Mouse (Mus musculus) retina, postnatal 7 days (tissue): ENCODE results near the gene Plet1.

Experiments
- DNase-seq: peaks from one replicate; pipeline ENCODE4 v3.0.0-alpha.2; 2012; ENCODE audit warnings: low read depth, low spot score

Plet1 gene

GRCm38 (mm10) chr9:50494311-50494710 is at the start of gene Plet1:
Plet1 (plus strand) TSS chr9:50494525.
- no peak for DNase-seq

- DNase-seq: peak; percentile 46
These were observed 45.3 kb upstream of the Plet1 start for GRCm38 (mm10) chr9:50449048-50449447.

DNA sequence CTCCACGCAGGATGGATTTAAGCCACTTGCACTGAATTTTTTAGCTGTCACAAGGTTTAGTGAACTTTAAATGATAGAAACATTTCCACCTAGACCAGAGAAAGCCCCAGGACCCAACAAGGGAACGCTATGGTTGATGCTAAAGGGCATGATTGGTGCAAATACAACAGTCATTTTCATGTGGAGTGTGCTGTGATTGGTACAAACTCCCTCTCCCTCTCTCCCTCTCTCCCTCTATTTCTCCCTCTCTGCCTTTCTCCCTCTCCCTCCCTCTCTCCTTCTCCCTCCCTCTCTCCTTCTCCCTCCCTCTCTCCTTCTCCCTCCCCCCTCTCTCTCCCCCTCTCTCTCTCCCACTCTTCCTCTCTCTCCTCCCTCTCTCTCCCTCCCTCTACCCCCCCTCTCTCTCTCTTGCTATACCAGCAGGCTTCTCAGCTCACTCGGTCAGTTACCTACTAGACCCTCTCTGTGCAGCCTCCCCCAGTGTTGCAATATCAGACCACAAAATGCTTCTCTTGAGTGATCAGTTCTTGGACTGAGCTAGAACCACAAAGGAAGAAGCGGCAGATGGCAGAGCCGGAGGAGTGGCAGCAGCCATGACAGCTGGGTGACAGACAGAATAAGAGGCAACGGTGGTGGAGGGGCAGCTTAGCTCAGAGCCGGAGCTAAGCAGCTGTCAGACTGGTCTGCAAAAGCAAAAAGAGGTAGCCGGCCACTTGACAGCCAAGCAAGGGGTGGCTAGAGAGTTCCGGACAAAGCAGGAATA is 42.7 kb upstream of the Plet1 start:
- peak; percentile 77 for DNase-seq

GRCm38 (mm10) chr9:50452303-50452775 is 42.0 kb upstream of the Plet1 start:
- peak; percentile 89 for DNase-seq

GRCm38 (mm10) chr9:50457596-50457995 is 36.7 kb upstream of the Plet1 start:
- no peak for DNase-seq

GRCm38 (mm10) chr9:50459537-50459936 is 34.8 kb upstream of the Plet1 start:
- DNase-seq: no peak

DNA sequence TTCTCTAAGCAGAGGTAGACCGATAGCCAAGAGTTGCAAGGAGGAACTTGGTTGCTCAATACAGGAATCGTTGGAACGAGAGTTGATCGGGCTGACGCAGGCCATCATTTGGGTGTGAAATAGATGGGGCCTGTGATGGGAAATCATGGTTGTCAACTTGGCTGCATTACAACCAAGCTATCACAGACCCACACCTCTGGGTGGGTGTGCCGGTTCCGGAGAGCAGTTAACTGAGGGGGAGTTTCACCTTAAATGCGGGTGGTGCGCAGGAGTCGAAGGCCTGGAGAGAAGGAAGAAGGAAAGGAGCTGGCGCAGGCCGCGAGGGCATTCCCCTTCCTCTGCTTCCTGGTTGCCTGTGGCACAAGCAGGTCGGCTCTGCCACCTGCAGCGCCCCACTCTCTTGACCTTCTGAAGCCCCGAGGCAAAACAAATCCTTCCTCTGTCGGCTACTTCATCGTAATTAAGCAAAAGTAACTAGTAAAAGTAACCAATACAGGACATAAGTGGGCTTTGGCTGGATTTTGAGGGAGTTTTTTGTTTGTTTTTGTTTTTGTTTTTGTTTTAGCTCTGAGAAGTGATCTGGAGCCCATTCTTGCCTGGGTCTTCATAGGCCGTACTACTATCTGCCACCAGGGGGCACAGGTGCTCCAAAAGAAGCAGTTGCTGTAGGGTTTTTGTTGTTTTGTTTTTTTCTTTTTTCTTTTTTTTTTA is 31.7 kb upstream of the Plet1 start:
- DNase-seq: peak; percentile 58

- no peak for DNase-seq
These were observed 31.2 kb upstream of the Plet1 start for GRCm38 (mm10) chr9:50463205-50463508.

DNA sequence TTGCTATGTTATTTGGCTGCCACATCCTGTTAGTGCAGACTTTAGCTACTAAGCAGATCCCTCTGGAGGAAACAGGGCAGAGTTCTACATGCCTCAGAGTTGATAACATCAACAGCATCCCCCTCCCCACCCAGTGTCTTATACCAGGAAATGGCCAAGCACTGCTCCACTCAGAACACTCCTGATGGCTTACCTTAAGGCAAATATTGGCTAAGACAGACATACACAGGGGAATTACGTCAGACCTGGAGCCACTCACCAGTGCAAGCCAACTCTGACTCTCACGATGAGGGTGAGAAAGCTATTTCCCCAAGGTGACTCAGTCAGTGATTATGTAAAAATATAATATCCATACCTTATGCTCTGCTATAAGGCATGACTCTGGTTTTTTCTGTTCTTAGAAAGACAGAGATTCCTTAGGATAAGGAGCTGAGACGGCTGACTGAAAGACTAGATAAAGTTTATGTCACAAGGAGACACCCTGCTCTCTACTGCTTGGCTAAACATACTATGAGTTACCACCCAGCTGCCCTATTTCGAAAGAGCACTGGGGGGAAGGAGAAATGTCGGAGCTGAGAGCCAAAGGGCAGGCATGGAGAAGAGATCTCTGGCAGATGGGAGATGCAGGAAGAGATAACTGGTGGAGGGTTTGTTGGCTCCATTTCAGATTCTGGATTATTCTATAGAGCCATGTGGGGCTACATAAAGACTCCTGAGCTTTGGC is 23.8 kb upstream of the Plet1 start:
- no peak for DNase-seq

DNA sequence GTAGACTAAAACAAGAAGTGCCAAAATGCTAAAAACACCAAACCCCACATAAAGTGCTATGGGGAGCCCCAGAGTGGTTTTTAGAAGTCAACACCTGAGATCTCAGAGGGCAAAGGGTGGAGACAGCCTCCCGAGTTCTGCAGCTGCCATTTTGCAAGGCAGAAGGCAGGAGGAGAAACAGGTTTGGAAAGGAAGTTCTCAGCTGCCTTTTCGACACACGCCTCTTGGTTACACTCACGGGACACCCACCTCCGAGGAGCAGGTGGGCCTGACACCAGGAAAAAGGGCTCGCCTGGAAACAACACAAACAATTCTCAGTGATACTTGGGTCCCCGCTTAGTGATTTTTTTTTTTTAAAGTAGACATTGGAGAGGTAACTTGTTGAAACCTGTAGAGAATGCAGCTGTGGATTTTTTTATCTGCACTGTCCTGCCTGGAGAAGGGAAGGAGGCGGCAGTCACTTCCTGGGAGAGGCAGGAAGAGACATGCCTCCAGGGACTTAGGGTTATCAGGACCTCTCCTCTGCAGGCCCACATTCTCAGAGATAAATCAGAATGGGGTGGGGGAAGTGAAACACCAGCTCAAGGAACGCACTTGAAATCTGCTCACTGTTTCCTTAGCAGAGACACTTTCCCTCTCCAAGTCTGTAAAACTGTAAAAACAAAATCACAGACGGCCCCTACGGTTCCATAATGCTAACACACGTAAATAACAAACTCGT is 23.0 kb upstream of the Plet1 start:
- no peak for DNase-seq

GRCm38 (mm10) chr9:50475318-50475717 is 19.0 kb upstream of the Plet1 start:
- DNase-seq: no peak

DNA sequence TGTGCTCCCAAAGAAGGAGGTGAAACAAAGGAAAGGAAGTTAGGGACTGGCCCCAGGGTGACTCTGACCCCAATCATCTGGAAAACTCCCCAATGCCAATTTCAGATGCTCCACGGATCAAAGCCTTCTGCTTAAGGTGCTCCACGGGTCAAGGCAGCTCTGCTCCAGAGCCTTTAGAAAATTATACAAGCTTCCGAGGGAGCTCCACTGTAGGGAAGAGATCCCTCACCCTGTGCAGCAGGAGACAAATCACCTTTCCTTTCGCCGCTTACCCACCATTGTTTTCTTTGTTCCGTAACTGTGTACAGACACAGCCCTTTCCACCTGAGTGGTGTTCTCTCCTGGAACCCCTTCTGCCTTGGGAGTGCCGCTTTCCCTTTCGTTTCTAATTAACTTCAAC is 18.6 kb upstream of the Plet1 start:
- no peak for DNase-seq

- DNase-seq: no peak
These were observed 17.7 kb upstream of the Plet1 start for GRCm38 (mm10) chr9:50476651-50477050.

DNA sequence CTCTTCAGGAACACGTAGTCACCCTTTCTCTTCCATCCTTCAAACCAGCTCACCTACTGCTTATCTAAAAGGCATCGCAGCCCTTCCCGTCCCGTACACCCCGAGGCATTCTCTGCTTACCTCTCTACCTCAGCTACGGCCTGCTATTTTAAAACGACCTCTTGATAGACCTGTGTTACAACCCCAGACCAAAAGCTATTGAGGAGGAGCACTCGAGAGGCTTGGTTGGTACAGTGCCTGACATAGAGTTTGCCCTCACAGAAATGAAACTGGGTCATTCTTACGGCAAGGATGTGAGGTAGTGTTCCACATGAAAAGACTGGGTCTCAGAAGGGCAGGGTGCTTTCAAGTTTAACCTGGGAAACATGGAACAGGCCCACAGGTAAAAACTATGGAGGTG is 17.1 kb upstream of the Plet1 start:
- no peak for DNase-seq

DNA sequence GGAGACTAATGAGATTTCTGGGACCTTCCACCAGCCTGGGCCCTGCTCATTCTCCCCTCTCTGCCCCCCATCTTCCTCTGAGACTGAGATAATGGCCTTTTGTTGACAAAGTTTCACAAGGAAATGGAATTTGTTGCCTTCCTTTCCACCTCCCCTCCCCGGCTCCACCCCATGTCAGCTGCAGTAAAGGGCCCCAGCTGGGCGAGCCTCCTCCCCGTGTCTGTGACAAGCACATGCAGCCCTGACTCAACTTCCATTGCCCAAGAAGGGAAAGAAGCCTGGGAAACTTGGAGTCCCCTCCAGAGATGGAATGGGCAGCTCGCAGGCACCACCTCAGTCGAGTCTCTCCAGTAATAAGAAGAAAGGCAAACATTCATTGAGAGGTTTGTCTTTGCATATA is 15.5 kb upstream of the Plet1 start:
- no peak for DNase-seq

DNA sequence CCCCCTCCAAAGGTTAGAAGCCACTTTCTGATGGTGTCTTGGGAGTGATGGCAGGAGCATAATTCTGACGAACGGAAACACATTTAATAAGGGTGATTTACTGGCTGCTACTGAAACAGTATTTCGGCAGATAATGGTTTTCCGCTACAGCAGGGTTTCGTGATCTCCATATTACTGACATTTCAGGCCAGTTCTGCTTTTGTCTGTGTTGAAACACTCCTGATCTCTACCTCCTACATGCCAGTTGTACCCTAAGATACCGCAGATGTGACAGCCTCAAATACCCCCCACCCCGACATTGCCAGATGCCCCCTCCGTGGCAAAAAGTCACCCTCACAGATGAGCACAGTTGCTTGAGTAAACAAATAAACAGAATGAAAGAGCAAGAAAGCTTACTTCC is 14.8 kb upstream of the Plet1 start:
- no peak for DNase-seq

DNA sequence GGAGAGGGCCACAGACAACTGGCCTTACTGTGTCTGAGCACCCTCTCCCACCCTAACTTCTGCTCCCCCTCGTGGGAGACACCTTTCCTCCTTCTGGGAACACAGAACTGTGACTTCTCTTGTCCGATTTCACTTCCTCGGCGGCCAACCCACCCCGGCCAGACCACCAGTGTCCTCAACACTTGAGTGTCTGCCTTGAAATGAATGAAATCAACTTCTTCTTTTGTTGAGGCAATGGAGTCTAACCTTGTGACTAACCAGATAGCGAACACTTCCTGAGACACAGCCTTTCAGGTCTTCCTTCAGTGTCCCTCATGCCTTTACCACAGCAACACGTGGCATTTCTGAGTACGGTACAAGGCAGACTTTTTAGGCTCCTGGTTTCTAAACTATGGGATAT is 11.6 kb upstream of the Plet1 start:
- no peak for DNase-seq

DNA sequence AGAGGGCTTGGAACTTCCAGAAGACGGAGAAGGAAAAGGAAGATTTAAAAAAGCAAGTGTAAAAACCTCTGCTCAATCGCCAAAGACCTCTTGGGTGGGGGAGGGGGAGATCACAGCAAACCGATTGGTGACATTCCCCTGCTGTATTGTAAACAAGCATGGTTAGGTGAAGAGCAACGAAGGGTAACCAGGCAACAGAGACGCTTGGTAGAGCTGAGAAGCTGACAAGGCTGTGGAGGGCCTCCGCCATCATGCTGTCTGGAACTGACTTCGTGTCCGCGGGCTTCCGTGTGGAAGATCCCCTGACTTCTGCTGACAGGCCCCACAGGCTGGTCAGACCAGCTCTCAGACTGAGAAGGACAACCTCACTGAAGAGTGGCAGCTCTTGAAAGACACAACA is 8.8 kb upstream of the Plet1 start:
- no peak for DNase-seq

DNA sequence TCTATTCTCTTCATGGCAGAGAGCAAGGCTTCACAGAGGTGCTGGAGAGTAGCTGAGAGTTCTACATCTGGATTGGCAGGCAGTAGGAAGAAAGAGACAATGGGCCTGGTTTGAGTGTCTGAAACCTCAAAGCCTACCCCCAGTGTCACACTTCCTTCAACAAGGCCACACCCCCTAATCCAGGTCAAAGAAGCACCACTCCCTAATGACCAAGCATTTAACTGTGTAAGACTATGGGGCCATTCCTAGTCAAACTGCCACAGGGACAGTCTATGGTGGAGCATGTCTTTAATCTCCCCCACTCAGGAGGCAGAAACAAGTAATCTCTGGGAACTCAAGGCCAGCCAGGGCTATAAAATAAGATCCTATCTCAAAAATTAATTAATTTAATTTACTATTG is 3.5 kb upstream of the Plet1 start:
- DNase-seq: no peak

DNA sequence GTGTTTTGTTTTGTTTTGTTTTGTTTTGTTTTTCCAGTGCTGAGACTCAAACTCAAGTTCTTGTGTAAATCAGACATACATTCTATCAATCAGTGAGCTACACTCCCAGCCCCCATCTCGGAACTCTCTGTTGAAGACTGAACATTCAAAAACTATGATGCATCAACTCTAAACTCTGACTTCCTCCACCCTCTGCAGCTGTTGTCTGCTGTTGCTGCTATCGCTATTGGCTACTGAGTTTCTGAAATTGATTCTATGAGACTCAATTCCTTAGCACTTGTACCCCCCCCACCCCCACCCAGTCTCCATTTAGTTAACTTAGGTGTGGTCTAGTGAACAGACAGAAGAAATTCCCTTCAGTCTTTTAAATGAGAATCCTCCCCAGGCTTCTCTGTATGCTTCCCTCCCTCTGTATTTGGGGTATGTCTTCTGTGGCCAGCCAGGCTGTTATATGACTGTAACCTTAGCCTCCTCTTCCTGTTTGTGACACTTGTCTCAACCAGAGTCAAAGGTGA is 2.7 kb upstream of the Plet1 start:
- DNase-seq: no peak

GRCm38 (mm10) chr9:50493777-50494176 is 548 bp upstream of the Plet1 start:
- DNase-seq: no peak
